Mouse (Mus musculus) layer of hippocampus, adult 6 months (tissue): ENCODE data around the gene Krtap9-3. TPM values are rescaled to one million over a fixed set of nuclear protein-coding genes. Genes with fewer than 3 reads are reported as not detected.

Source experiments
- long read RNA-seq, 2 experiments: library from polyadenylated mRNA; unstranded; transcript quantifications; one replicate each; pipeline ENCODE4 v2.0.0; 2019 to 2020
- polyA plus RNA-seq: library from polyadenylated mRNA; unstranded; fragments of <200 nt; fragmentation: Nextera tagmentation; gene quantifications from 2 replicates; pipeline ENCODE4 v1.2.3, GENCODE M21; 2021

Krtap9-3 gene
- not detected in 2 replicates for polyA plus RNA-seq
- long read RNA-seq, experiment 1: 0 reads
- long read RNA-seq, experiment 2: 0 reads

GRCm38 (mm10) chr11:99597742-99598141 lies at the start of gene Krtap9-3:
TSS of gene Krtap9-3 (minus strand) at chr11:99598105.

GRCm38 (mm10) chr11:99643635-99644139 lies 45.8 kb upstream of the Krtap9-3 start, which contains the start of gene Krtap4-7:
TSS of gene Krtap4-7 (minus strand) at chr11:99644089.

GRCm38 (mm10) chr11:99634653-99635134 lies 36.8 kb upstream of the Krtap9-3 start, which contains the start of gene Krtap4-2:
TSS of gene Krtap4-2 (minus strand) at chr11:99635084.

GRCm38 (mm10) chr11:99628138-99628537 lies 30.2 kb upstream of the Krtap9-3 start, which contains the start of gene Krtap4-1:
TSS of gene Krtap4-1 (minus strand) at chr11:99628238.

GRCm38 (mm10) chr11:99620335-99620734 lies 22.4 kb upstream of the Krtap9-3 start, which contains the start of gene Gm11562:
TSS of gene Gm11562 (minus strand) at chr11:99620435.

GRCm38 (mm10) chr11:99614796-99615363 lies 17.0 kb upstream of the Krtap9-3 start, which contains the start of gene Krtap2-4:
TSS of gene Krtap2-4 (minus strand) at chr11:99614846.

GRCm38 (mm10) chr11:99610089-99610488 lies 12.2 kb upstream of the Krtap9-3 start, which contains the start of gene Gm11937:
TSS of gene Gm11937 (minus strand) at chr11:99610189.

GRCm38 (mm10) chr11:99603208-99603607 lies 5.3 kb upstream of the Krtap9-3 start, which contains the start of gene Gm11938:
TSS of gene Gm11938 (minus strand) at chr11:99603308.

GRCm38 (mm10) chr11:99590981-99591380 lies 6.9 kb downstream of the Krtap9-3 start, which contains the start of gene Krtap1-3:
TSS of gene Krtap1-3 (minus strand) at chr11:99591339.

GRCm38 (mm10) chr11:99583245-99583704 lies 14.6 kb downstream of the Krtap9-3 start, which contains the start of gene Krtap1-4:
TSS of gene Krtap1-4 (minus strand) at chr11:99583654.

GRCm38 (mm10) chr11:99580636-99581035 lies 17.3 kb downstream of the Krtap9-3 start, which contains the start of gene Krtap1-5:
TSS of gene Krtap1-5 (minus strand) at chr11:99581016.

GRCm38 (mm10) chr11:99566530-99566929 lies 31.4 kb downstream of the Krtap9-3 start, which contains the start of gene Krtap3-1:
TSS of gene Krtap3-1 (minus strand) at chr11:99566630.

GRCm38 (mm10) chr11:99559366-99559765 lies 38.5 kb downstream of the Krtap9-3 start, which contains the start of gene Gm11939:
TSS of gene Gm11939 (minus strand) at chr11:99559466.

GRCm38 (mm10) chr11:99556753-99557152 lies 41.2 kb downstream of the Krtap9-3 start, which contains the start of gene Krtap3-2:
TSS of gene Krtap3-2 (minus strand) at chr11:99556853.

GRCm38 (mm10) chr11:99550765-99551164 lies 47.1 kb downstream of the Krtap9-3 start, which contains the start of gene Krtap3-3:
TSS of gene Krtap3-3 (minus strand) at chr11:99550865.

Other genes with a start within 250 kb of the Krtap9-3 start
- not detected in 2 replicates for gene Krt27, start 247.0 kb downstream of the Krtap9-3 start, polyA plus RNA-seq
- 0.16 and 0.35 TPM in 2 replicates for gene Krt28, start 223.2 kb downstream of the Krtap9-3 start, polyA plus RNA-seq
- 42.1 and 46.5 TPM in 2 replicates for gene Krt10, start 208.7 kb downstream of the Krtap9-3 start, polyA plus RNA-seq
- 5.2 and 6.6 TPM in 2 replicates for gene Krt12, start 175.8 kb downstream of the Krtap9-3 start, polyA plus RNA-seq
- not detected in 2 replicates for gene Krt20, start 160.0 kb downstream of the Krtap9-3 start, polyA plus RNA-seq
- gene Krt23, start 105.0 kb downstream of the Krtap9-3 start, polyA plus RNA-seq: 0.97 TPM in 1 of 2 replicates, not detected in the other
- gene Krt39, start 76.8 kb downstream of the Krtap9-3 start, polyA plus RNA-seq: not detected in 2 replicates
- not detected in 2 replicates for gene Krt40, start 54.9 kb downstream of the Krtap9-3 start, polyA plus RNA-seq
- not detected in 2 replicates for gene Krtap3-3, start 47.2 kb downstream of the Krtap9-3 start, polyA plus RNA-seq
- gene Krtap3-2, start 41.3 kb downstream of the Krtap9-3 start, polyA plus RNA-seq: not detected in 2 replicates
- not detected in 2 replicates for gene Gm11939, start 38.6 kb downstream of the Krtap9-3 start, polyA plus RNA-seq
- not detected in 2 replicates for gene Krtap3-1, start 31.5 kb downstream of the Krtap9-3 start, polyA plus RNA-seq
- gene Krtap1-5, start 17.1 kb downstream of the Krtap9-3 start, polyA plus RNA-seq: not detected in 2 replicates
- not detected in 2 replicates for gene Krtap1-4, start 14.5 kb downstream of the Krtap9-3 start, polyA plus RNA-seq
- not detected in 2 replicates for gene Krtap1-3, start 6.8 kb downstream of the Krtap9-3 start, polyA plus RNA-seq
- not detected in 2 replicates for gene Gm11938, start 5.2 kb upstream of the Krtap9-3 start, polyA plus RNA-seq
- gene Gm11937, start 12.1 kb upstream of the Krtap9-3 start, polyA plus RNA-seq: not detected in 2 replicates
- gene Krtap2-4, start 16.7 kb upstream of the Krtap9-3 start, polyA plus RNA-seq: not detected in 2 replicates
- not detected in 2 replicates for gene Gm11562, start 22.3 kb upstream of the Krtap9-3 start, polyA plus RNA-seq
- not detected in 2 replicates for gene Krtap4-1, start 30.1 kb upstream of the Krtap9-3 start, polyA plus RNA-seq
- not detected in 2 replicates for gene Krtap4-2, start 37.0 kb upstream of the Krtap9-3 start, polyA plus RNA-seq
- gene Krtap4-7, start 46.0 kb upstream of the Krtap9-3 start, polyA plus RNA-seq: not detected in 2 replicates
- not detected in 2 replicates for gene Gm11555, start 52.1 kb upstream of the Krtap9-3 start, polyA plus RNA-seq
- not detected in 2 replicates for gene Gm11563, start 60.9 kb upstream of the Krtap9-3 start, polyA plus RNA-seq
- not detected in 2 replicates for gene Krtap4-6, start 67.9 kb upstream of the Krtap9-3 start, polyA plus RNA-seq
- not detected in 2 replicates for gene Gm14190, start 92.6 kb upstream of the Krtap9-3 start, polyA plus RNA-seq
- not detected in 2 replicates for gene Gm14180, start 136.2 kb upstream of the Krtap9-3 start, polyA plus RNA-seq
- not detected in 2 replicates for gene Gm11595, start 174.8 kb upstream of the Krtap9-3 start, polyA plus RNA-seq
- not detected in 2 replicates for gene Krtap4-8, start 182.6 kb upstream of the Krtap9-3 start, polyA plus RNA-seq
- gene Krtap4-9, start 187.1 kb upstream of the Krtap9-3 start, polyA plus RNA-seq: not detected in 2 replicates
- not detected in 2 replicates for gene Gm11596, start 195.4 kb upstream of the Krtap9-3 start, polyA plus RNA-seq
- gene Gm11569, start 200.8 kb upstream of the Krtap9-3 start, polyA plus RNA-seq: not detected in 2 replicates
- gene Gm11554, start 206.3 kb upstream of the Krtap9-3 start, polyA plus RNA-seq: not detected in 2 replicates
- not detected in 2 replicates for gene Krtap4-13, start 211.8 kb upstream of the Krtap9-3 start, polyA plus RNA-seq
- not detected in 2 replicates for gene Gm11564, start 217.6 kb upstream of the Krtap9-3 start, polyA plus RNA-seq
- gene 2300003K06Rik, start 240.0 kb upstream of the Krtap9-3 start, polyA plus RNA-seq: not detected in 2 replicates